Mouse (Mus musculus) gastrocnemius, adult 2 months (tissue): Measurements from ENCODE around the gene Gm28035. TPM values are rescaled to one million over a fixed set of nuclear protein-coding genes. Genes with fewer than 3 reads are reported as not detected.

Experiments
- DNase-seq: peaks from one replicate; pipeline ENCODE4 v3.0.0; 2022
- H3K27ac ChIP-seq: fragments of 200-600 bp; 2 replicates; pipeline ENCODE4 v1.8.1; 2022; ENCODE audit warnings: mild to moderate bottlenecking
- H3K4me3 ChIP-seq: fragments of 200-600 bp; 2 replicates; pipeline ENCODE4 v1.8.1; 2022; ENCODE audit warnings: mild to moderate bottlenecking, moderate library complexity
- CTCF ChIP-seq: fragments of 200-600 bp; IDR thresholded peaks from 2 replicates; pipeline ENCODE4 v1.8.1; 2022; ENCODE audit warnings: antibody characterized with exemption, mild to moderate bottlenecking, moderate library complexity
- intact Hi-C: fragments of 180-260 bp; cut with DNase I; formaldehyde crosslinking; loops from one replicate; pipeline ENCODE4 v1.15.1; 2025
- total RNA-seq, 2 experiments: library from RNA; stranded (reverse); gene quantifications; 2 replicates each; pipeline ENCODE4 v1.2.3; 2021

Gm28035 gene
- total RNA-seq, 2 experiments from 2014 or later = 1.1 to 1.4 TPM

GRCm38 (mm10) chr2:30212169-30212545, 28.2 kb upstream of the Gm28035 start:
- DNase-seq = peak; percentile 10
- intact Hi-C loops = no loop called here
- Histone ChIP-seq H3K27ac (no peak overlapping the region), H3K4me3 (no peak overlapping the region)
- no peak for TF ChIP-seq CTCF

GRCm38 (mm10) chr2:30212951-30213350, 27.4 kb upstream of the Gm28035 start:
- DNase-seq = no peak
- Histone ChIP-seq H3K27ac (peak overlapping the region; percentile 12; the same call in 1 of the 2 replicates), H3K4me3 (no peak overlapping the region)
- intact Hi-C loops = no loop called here
- no peak for TF ChIP-seq CTCF

DNA sequence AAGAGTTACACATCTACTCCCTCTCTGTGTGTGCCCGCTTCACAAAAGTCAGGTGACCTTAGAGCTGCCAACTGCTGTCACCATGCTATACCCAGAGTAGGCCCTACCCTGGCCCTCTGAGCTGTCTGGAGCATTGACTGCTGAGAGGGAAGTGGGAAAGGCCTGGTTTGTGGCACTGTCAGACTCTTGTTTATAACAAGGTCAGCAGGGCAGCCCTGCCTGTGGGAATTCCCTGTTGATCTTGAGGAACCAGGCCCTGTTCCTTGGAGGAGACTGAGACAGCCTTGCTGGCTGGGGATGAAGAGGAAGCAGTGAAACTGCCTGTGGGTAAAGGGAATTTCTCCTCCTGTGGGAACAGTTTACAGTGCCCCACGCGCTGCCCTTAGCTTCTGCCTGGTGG, 25.6 kb upstream of the Gm28035 start:
- no peak for TF ChIP-seq CTCF
- intact Hi-C loops = no loop called here
- H3K4me3 ChIP-seq = no peak overlapping the region
- peak; percentile 24 for DNase-seq
- peak overlapping the region; percentile 58 for H3K27ac ChIP-seq

DNA sequence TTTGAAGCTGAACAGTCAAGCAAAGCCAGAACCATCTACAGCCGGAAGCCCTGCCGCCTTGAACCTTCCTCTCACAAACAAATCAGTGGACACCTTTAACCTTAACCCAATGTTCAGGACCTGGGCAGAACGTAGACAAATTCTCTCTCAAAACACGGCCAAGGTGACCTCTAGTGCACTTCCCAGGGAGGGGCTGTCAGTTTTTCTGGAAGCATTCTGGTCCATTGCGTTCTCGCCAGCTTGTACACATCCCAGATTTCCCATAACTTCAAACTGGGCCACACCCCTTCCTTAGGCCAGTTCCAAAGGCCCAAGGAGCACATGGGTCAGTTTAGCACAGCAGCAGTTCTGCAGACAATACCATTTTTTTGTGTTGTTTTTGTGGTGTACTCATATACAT, 24.9 kb upstream of the Gm28035 start:
- intact Hi-C loops = no loop called here
- no peak for TF ChIP-seq CTCF
- Histone ChIP-seq H3K27ac (peak overlapping the region; percentile 58), H3K4me3 (no peak overlapping the region)
- DNase-seq = peak; percentile 31

DNA sequence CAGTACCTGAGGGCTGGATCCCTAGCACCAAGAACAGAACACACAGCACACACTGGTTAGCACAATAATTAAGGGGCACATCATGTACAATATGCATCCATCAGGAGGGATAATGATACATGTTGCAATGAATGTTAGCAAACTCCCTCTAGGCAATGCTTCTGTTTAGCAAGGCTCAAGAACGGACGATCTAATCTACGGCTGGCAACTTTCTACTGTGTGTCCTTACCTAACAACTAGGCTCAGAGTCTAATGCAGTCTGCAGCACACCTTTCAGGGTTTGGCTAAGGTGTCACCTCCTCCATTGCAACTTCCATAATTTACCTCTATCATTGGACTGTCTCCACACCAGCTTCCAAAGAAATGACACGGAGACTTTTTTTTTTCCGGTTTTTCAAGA, 24.1 kb upstream of the Gm28035 start:
- intact Hi-C loops = no loop called here
- H3K27ac ChIP-seq = no peak overlapping the region
- H3K4me3 ChIP-seq = no peak overlapping the region
- no peak for DNase-seq
- TF ChIP-seq CTCF = no peak

- no peak for TF ChIP-seq CTCF
- intact Hi-C loops = no loop called here
- H3K27ac ChIP-seq = no peak overlapping the region
- DNase-seq = peak; percentile 4
- H3K4me3 ChIP-seq = no peak overlapping the region
These were observed 4.8 kb upstream of the Gm28035 start for GRCm38 (mm10) chr2:30235593-30235992.

DNA sequence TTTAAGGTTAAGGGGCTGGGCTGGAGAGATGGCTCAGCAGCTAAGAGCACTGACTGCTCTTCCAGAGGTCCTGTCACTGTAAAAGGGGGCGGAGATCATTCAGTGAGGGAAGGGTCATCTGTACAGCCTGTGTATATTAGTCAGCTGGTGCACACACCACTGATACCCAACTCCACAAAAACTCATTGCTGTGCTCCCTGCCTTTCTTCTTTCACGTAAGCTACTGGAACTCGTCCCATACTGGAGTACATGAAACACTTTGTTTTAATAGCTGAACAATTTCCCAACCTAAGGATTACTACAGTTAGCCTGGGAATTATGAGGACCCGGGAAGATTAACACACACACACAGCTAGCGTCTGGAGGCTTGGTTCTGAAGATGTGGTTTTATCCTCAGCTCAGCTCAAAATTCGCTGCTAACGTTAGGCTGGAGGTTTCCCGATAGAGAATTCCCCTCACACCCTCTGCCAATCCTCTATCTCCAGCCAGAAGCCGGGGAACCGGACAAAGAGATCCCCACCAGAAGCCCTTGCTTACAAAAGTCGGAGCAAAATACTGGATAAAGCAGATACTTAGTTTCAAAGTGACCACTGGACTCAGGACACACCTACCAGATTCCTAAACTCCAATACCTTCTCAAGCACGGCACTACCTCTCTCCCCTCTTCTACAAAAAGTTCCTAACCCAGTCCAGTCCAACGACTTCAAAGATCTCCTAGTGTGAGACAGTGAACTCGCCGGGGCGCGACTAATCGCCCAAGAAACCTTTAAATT, 3.8 kb upstream of the Gm28035 start:
- peak overlapping the region; percentile 96 for H3K4me3 ChIP-seq
- peak overlapping the region; percentile 91 for H3K27ac ChIP-seq
- TF ChIP-seq CTCF = no peak
- no peak for DNase-seq
- intact Hi-C loops = loop anchor here (1.0 to 2.0 kb wide), 3 partner anchors 30 to 58 kb away; partner anchors contain the start of genes Phyhd1 and Spout1

DNA sequence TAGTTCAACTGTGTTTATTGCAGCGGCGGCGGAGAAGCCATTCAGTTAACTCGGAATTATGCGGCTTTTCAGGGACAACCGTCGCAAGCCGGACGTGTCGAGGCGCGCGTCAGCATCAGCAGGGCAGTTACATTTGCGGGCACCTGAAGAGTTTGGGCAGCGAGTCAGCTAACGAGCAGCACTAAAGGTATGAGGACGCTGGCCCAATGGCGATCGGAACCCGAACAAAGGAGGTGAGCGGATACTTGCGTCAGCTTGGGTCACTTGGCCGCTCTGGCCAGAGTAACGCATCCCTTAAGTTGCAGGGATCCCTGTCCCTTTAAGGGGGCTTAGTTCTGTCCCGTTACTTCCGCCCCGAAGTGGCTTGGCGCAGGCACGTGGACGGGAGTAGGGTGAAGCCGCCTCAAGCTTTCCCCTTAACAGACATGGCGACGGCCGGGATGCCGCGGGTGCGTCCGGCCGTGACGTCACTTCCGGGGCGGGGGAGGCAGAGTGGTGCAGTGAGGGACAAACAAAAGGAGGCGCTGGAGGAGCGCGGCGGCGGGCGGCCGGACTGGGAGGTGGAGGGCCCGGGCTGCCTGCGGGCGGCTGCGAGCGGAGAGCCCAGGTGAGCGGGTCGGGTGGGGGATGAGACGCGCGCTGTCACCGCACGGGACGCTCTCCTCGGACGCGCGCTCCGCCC, 3.0 kb upstream of the Gm28035 start, which contains the start of gene Lrrc8a:
TSS of gene Lrrc8a (plus strand) at position 517 of the 682 bp plus-strand sequence.
- Histone ChIP-seq H3K4me3 (peak within 1 kb of the TSS; percentile 96), H3K27ac (peak within 1 kb of the TSS; percentile 91)
- intact Hi-C loops = loop anchor here (1.0 to 2.0 kb wide), 3 partner anchors 29 to 59 kb away; partner anchors contain the start of genes Phyhd1 and Spout1
- TF ChIP-seq CTCF = peak; percentile 57
- DNase-seq = peak; percentile 100

GRCm38 (mm10) chr2:30237881-30238280, 2.5 kb upstream of the Gm28035 start:
- Histone ChIP-seq H3K27ac (peak overlapping the region; percentile 91), H3K4me3 (peak overlapping the region; percentile 96)
- DNase-seq = no peak
- TF ChIP-seq CTCF = no peak; the same call in 1 of the 2 replicates
- intact Hi-C loops = loop anchor here (1.0 to 2.0 kb wide), 3 partner anchors 28 to 59 kb away; partner anchors contain the start of genes Phyhd1 and Spout1

GRCm38 (mm10) chr2:30238906-30239465, 1.4 kb upstream of the Gm28035 start:
- DNase-seq = no peak
- peak overlapping the region; percentile 91 for H3K27ac ChIP-seq
- H3K4me3 ChIP-seq = peak overlapping the region; percentile 96
- TF ChIP-seq CTCF = no peak
- intact Hi-C loops = no loop called here

GRCm38 (mm10) chr2:30239777-30240176, 590 bp upstream of the Gm28035 start:
- DNase-seq = peak; percentile 42
- H3K4me3 ChIP-seq = peak overlapping the region; percentile 96
- intact Hi-C loops = no loop called here
- TF ChIP-seq CTCF = no peak
- H3K27ac ChIP-seq = peak overlapping the region; percentile 91

- peak overlapping the region; percentile 96 for H3K4me3 ChIP-seq
- DNase-seq = peak; percentile 62
- H3K27ac ChIP-seq = peak overlapping the region; percentile 91
- no peak for TF ChIP-seq CTCF
- intact Hi-C loops = no loop called here
These were observed 2.1 kb downstream of the Gm28035 start for GRCm38 (mm10) chr2:30242509-30242908.

GRCm38 (mm10) chr2:30243391-30243790, 3.0 kb downstream of the Gm28035 start:
- peak overlapping the region; percentile 96 for H3K4me3 ChIP-seq
- H3K27ac ChIP-seq = peak overlapping the region; percentile 91
- intact Hi-C loops = no loop called here
- TF ChIP-seq CTCF = no peak
- DNase-seq = no peak
